Mouse (Mus musculus) CH12.LX (cell line): ENCODE measurements around the gene Rbm4b. TPM values are rescaled to one million over a fixed set of nuclear protein-coding genes. Genes with fewer than 3 reads are reported as not detected.
A peak's percentile ranks its signal among the peaks of the same experiment; 100 is the strongest.

Experiments used
- DNase-seq: peaks from one replicate; pipeline ENCODE4 v3.0.0-alpha.2; 2013; ENCODE audit errors: extremely low read depth
- H3K27ac ChIP-seq: 2 replicates; pipeline ENCODE4 v1.5.1; 2012; ENCODE audit warnings: low read depth, mild to moderate bottlenecking, control low read depth, moderate library complexity; ENCODE audit not compliant: insufficient read depth
- H3K27me3 ChIP-seq: replicated peaks from 2 replicates; pipeline ENCODE3; 2012; ENCODE audit warnings: inconsistent platforms
- H3K36me3 ChIP-seq, 2 experiments: replicated peaks in 1 of 2; 2 replicates each; pipeline versions ENCODE3 to v1.6.1; 2012; ENCODE audit warnings: inconsistent platforms in 1 of 2, low read length in 1 of 2, mild to moderate bottlenecking in 1 of 2, mixed read lengths in 1 of 2, moderate library complexity in 1 of 2; ENCODE audit not compliant: control insufficient read depth in 1 of 2, insufficient read depth in 1 of 2
- H3K4me1 ChIP-seq, 2 experiments: 2 replicates each; pipeline ENCODE4 v1.6.1; 2012; ENCODE audit warnings: inconsistent platforms in 1 of 2, moderate library complexity in 1 of 2; ENCODE audit not compliant: insufficient read depth in 2 of 2, control insufficient read depth in 1 of 2
- H3K4me2 ChIP-seq: 2 replicates; pipeline ENCODE4 v1.6.1; 2012; ENCODE audit warnings: low read depth, mild to moderate bottlenecking, control low read depth; ENCODE audit not compliant: poor library complexity, insufficient read depth, severe bottlenecking
- H3K4me3 ChIP-seq, 3 experiments: fragments of 150-350 bp in 1 of 3; sonication (generic) in 1 of 3; replicated peaks in 1 of 3; 2 replicates each; pipeline versions ENCODE3 to v1.5.1; 2011 to 2012; ENCODE audit warnings: low read depth in 2 of 3, low read length in 2 of 3, mild to moderate bottlenecking in 2 of 3, moderate library complexity in 2 of 3, control low read depth in 1 of 3, improper control_type of control experiment in 1 of 3, inconsistent platforms in 1 of 3, mixed read lengths in 1 of 3; ENCODE audit not compliant: poor library complexity in 1 of 3
- H3K79me2 ChIP-seq: replicated peaks from 2 replicates; pipeline ENCODE4 v1.6.1; 2012; ENCODE audit warnings: mild to moderate bottlenecking, moderate library complexity; ENCODE audit not compliant: control insufficient read depth, poor library complexity, insufficient read depth, severe bottlenecking; ENCODE audit errors: extremely low read depth
- H3K9ac ChIP-seq: 2 replicates; pipeline ENCODE4 v1.6.1; 2012; ENCODE audit warnings: low read depth, mild to moderate bottlenecking, control low read depth, moderate library complexity; ENCODE audit not compliant: insufficient read depth
- H3K9me3 ChIP-seq: replicated peaks from 2 replicates; pipeline ENCODE3; 2012; ENCODE audit warnings: low read length, inconsistent platforms, mixed read lengths
- BHLHE40 ChIP-seq: IDR thresholded peaks from 2 replicates; pipeline ENCODE4 v1.6.1; 2011; ENCODE audit warnings: mild to moderate bottlenecking, low read depth, low read length, improper control_type of control experiment
- CHD1 ChIP-seq: IDR thresholded peaks from 2 replicates; pipeline ENCODE4 v1.6.1; 2012; ENCODE audit warnings: low read depth, low read length, improper control_type of control experiment, inconsistent platforms
- CTCF ChIP-seq, 2 experiments: IDR thresholded peaks in 1 of 2; conservative IDR thresholded peaks in 1 of 2; 2 replicates each; pipeline ENCODE4 v1.5.1; 2011 to 2012; ENCODE audit warnings: low read depth in 2 of 2, low read length in 2 of 2, improper control_type of control experiment in 1 of 2, inconsistent platforms in 1 of 2, mild to moderate bottlenecking in 1 of 2, moderate library complexity in 1 of 2
- GABPA ChIP-seq: IDR thresholded peaks from 2 replicates; pipeline ENCODE4 v1.6.1; 2012; ENCODE audit warnings: low read depth, low read length, improper control_type of control experiment, inconsistent platforms; ENCODE audit not compliant: insufficient replicate concordance
- KAT2A ChIP-seq: IDR thresholded peaks from 2 replicates; pipeline ENCODE4 v1.6.1; 2012; ENCODE audit warnings: low read length, improper control_type of control experiment, inconsistent platforms; ENCODE audit not compliant: insufficient replicate concordance
- MAX ChIP-seq: IDR thresholded peaks from 2 replicates; pipeline ENCODE4 v1.6.1; 2011; ENCODE audit warnings: low read length, improper control_type of control experiment
- MEF2A ChIP-seq: IDR thresholded peaks from 2 replicates; pipeline ENCODE4 v1.6.1; 2014; ENCODE audit warnings: low read depth, mild to moderate bottlenecking, inconsistent platforms, low read length, improper control_type of control experiment, borderline replicate concordance
- MYC ChIP-seq: IDR thresholded peaks from 2 replicates; pipeline ENCODE4 v1.6.1; 2011; ENCODE audit warnings: low read depth, mild to moderate bottlenecking, improper control_type of control experiment, low read length
- NELFE ChIP-seq: IDR thresholded peaks from 2 replicates; pipeline ENCODE4 v1.6.1; 2011; ENCODE audit warnings: low read depth, low read length, improper control_type of control experiment
- PAX5 ChIP-seq: IDR thresholded peaks from 2 replicates; pipeline ENCODE4 v1.6.1; 2012; ENCODE audit warnings: low read length, inconsistent platforms, mixed read lengths
- POLR2AphosphoS2 ChIP-seq: IDR thresholded peaks from 2 replicates; pipeline ENCODE4 v1.6.1; 2011; ENCODE audit warnings: low read depth, low read length, improper control_type of control experiment
- RAD21 ChIP-seq: IDR thresholded peaks from 2 replicates; pipeline ENCODE4 v1.6.1; 2011; ENCODE audit warnings: low read depth, mild to moderate bottlenecking, low read length, improper control_type of control experiment, moderate library complexity
- SMC3 ChIP-seq: IDR thresholded peaks from 2 replicates; pipeline ENCODE4 v1.6.1; 2011; ENCODE audit warnings: low read depth, low read length, improper control_type of control experiment
- TCF12 ChIP-seq: IDR thresholded peaks from 2 replicates; pipeline ENCODE4 v1.6.1; 2014; ENCODE audit warnings: low read depth, mild to moderate bottlenecking, inconsistent platforms, low read length, improper control_type of control experiment
- dilution Hi-C: fragments of 300-500 bp; cut with MboI; formaldehyde crosslinking; loops from 2 replicates; pipeline ENCODE4 v1.14.3; 2020; ENCODE audit warnings: low sequenced_read_pairs; ENCODE audit not compliant: extremely low pct_unique_long_range_greater_than_20kb, extremely low pct_ligation_motif_present
- in situ Hi-C: fragments of 300-500 bp; cut with MboI; formaldehyde crosslinking; loops from 3 replicates; pipeline ENCODE4 v1.14.3; 2019; ENCODE audit warnings: low sequenced_read_pairs, low pct_ligation_motif_present, low pct_unique_long_range_greater_than_20kb, mixed read lengths
- polyA plus RNA-seq: library from polyadenylated mRNA; unstranded; fragments of >175 nt; gene quantifications from 2 replicates; pipeline ENCODE4 v1.2.1, GENCODE M21; 2012; ENCODE audit warnings: low read depth; ENCODE audit not compliant: insufficient read length
- total RNA-seq, 2 experiments: library from RNA; depleted of rRNA; stranded (reverse); fragments of 300-350 nt in 1 of 2; fragments of >200 nt in 1 of 2; gene quantifications; 2 replicates each; pipeline ENCODE4 v1.2.3; 2012 to 2014

The Rbm4b gene
- total and polyA plus RNA-seq, 3 experiments: 7.0 to 13.8 (median 11.1) TPM

DNA sequence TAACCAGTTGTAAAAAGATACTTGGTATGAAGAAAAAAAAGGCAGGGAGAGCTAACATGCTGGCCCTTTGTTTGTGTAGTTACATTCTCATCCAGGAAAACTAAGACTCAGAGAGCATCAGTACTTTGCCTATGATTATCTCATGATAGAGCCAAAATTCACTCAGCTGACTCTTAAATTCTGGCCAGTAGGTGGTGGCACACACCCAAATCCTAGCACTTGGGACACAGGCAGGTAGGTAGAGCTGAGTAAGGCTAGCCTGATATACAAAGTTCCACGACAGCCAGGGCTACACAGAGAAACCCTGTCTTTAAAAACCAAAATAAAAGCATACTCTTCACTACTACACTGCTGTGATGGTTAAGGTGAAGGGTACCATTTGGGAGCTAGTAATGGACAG lies 6.6 kb downstream of the Rbm4b start:
- no peak overlapping the region for H3K4me2 ChIP-seq
- in situ Hi-C loops: no loop called here

DNA sequence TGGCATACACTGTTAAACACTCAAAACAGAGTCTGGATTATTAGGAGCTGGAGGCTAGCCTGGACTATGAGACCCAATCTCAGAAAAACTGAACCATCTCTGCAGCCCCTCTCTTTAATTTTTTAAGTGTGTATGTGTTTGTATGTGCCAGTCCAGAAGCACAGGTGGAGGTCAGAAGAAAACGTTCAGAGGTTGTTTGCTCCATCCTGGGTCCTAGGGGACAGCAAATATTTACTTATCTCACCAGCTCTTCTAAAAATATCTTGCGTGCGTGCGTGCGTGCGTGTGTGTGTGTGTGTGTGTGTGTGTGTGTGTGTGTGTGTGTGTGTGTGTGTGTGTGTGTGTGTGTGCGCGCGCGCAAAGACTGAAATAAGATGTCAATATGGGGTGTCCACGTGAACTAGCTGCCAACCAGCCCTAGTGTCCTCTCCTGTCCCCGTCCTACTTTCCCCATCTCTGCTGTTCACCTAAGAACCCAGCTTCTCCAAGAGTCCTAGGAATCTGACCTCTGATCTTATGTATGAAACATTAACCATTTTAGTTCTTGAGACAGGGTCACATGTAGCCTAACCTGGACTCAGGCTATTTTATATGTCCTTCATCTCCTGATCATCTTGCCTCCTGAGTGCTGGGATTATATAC lies 11.3 kb downstream of the Rbm4b start:
- DNase-seq: no peak
- peaks cover 70% of the 10 kb centered on the region for H3K79me2 ChIP-seq
- no peak overlapping the region for H3K27ac ChIP-seq
- TF ChIP-seq TCF12 (no peak), MEF2A (no peak), CHD1 (no peak), NELFE (no peak), MAX (no peak), RAD21 (no peak), CTCF (conservative IDR thresholded peaks at IDR 0.05 in 1 of 2, IDR thresholded peaks at IDR 0.05 in 1 of 2; ENCODE audit: low read depth in 2 of 2, low read length in 2 of 2) (no peak), PAX5 (no peak), POLR2AphosphoS2 (no peak), BHLHE40 (no peak), KAT2A (no peak), MYC (no peak), GABPA (no peak)
- no peak overlapping the region for H3K9ac ChIP-seq
- dilution Hi-C loops: no loop called here
- peaks cover 0 to 28% of the 10 kb centered on the region in 2 experiments; a peak in 2 of 4 replicates for H3K4me1 ChIP-seq
- H3K27me3 ChIP-seq: no peaks in the 10 kb centered on the region
- no peaks in the 10 kb centered on the region for H3K9me3 ChIP-seq
- H3K4me3 ChIP-seq: no peak overlapping the region
- in situ Hi-C loops: no loop called here
- peaks cover 62 to 94% of the 10 kb centered on the region in 2 experiments for H3K36me3 ChIP-seq
- H3K4me2 ChIP-seq: no peak overlapping the region

More for the DNA sequence above, 6.6 kb downstream of the Rbm4b start:
- no peak for TF ChIP-seq CHD1
- peak; percentile 7; the same call in 1 of the 2 replicates for TF ChIP-seq SMC3
- peak in 1 of 2 experiments; percentile 38; a peak in 2 of 4 replicates for TF ChIP-seq CTCF (conservative IDR thresholded peaks at IDR 0.05 in 1 of 2, IDR thresholded peaks at IDR 0.05 in 1 of 2; ENCODE audit: low read depth in 2 of 2, low read length in 2 of 2)
- TF ChIP-seq MEF2A: no peak
- peak; percentile 26 for TF ChIP-seq RAD21
- dilution Hi-C loops: no loop called here
- Histone ChIP-seq H3K27ac (no peak overlapping the region), H3K27me3 (no peaks in the 10 kb centered on the region), H3K4me3 (no peak overlapping the region), H3K9me3 (no peaks in the 10 kb centered on the region), H3K4me1 (peaks cover 0 to 17% of the 10 kb centered on the region in 2 experiments; a peak in 2 of 4 replicates), H3K9ac (no peak overlapping the region), H3K79me2 (peaks cover 47% of the 10 kb centered on the region), H3K36me3 (peaks cover 51 to 83% of the 10 kb centered on the region in 2 experiments)
- peak; percentile 25 for DNase-seq
